Mouse (Mus musculus): ENCODE measurements around the gene Cnnm2.

DNA sequence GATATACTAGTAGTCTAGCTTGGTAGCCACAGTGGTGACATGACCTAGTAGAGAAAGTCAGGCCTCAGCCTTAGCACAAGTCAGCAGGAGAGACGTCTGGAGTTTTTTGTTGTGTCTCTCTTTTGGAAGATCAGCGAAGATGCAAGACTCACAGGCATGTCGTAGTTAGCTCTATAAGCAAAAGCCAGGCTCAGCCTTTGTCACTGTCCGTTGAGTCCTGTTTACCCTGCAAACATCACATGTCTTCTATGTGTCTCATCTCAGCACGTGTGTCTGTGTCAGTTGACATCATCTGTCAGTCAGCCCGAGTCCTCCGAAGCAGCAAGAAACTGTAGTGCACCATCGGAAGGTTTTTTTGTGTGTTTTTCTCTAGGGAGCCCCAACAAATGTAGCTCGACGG lies 30.0 kb upstream of the Cnnm2 start:
- no peak for TF ChIP-seq CTCF (IDR thresholded peaks at IDR 0.05; ENCODE audit: insufficient read depth, low read length)
- TF ChIP-seq POLR2A (IDR thresholded peaks at IDR 0.05; ENCODE audit: borderline replicate concordance, extremely low read depth, low read depth, low read length): no peak
